Mouse (Mus musculus): ENCODE measurements at regions not wholly inside any gene's neighbourhood (a gene's known extent, or its start where the extent isn't known, plus 50 kb on each side); places are given as distances from the start of the nearest gene placed in this dataset.

- 22% methylated on average over 7 of the region's 7 CpGs for WGBS
- H3K27ac ChIP-seq (ENCODE audit: low read length) = no peak overlapping the region
- H3K4me2 ChIP-seq (replicated peaks; ENCODE audit: low read depth, low read length) = no peak overlapping the region
Observed at GRCm38 (mm10) chr3:143188931-143189330, 307.1 kb upstream of the Pkn2 start.

GRCm38 (mm10) chr3:143173971-143174370 is 292.2 kb upstream of the Pkn2 start:
- 74% methylated on average over 4 of the region's 4 CpGs for WGBS
- Histone ChIP-seq H3K4me2 (replicated peaks; ENCODE audit: low read depth, low read length) (no peak overlapping the region), H3K9ac (replicated peaks; ENCODE audit: low read depth) (no peak overlapping the region), H3K27ac (ENCODE audit: low read length) (no peak overlapping the region), H3K36me3 (ENCODE audit: insufficient read depth, low read length) (no peaks in the 10 kb centered on the region), H3K4me3 (ENCODE audit: low read depth, low read length) (no peak overlapping the region), H3K27me3 (replicated peaks; ENCODE audit: insufficient read depth, low read length) (no peaks in the 10 kb centered on the region), H3K4me1 (ENCODE audit: insufficient read depth, low read depth, low read length) (no peaks in the 10 kb centered on the region), H3K9me3 (ENCODE audit: low read length) (no peaks in the 10 kb centered on the region)
- TF ChIP-seq EP300 (IDR thresholded peaks at IDR 0.05) = no peak
- no peak for TF ChIP-seq CTCF (IDR thresholded peaks at IDR 0.05)
- ATAC-seq = no peak
- DNase-seq (ENCODE audit: low spot score) = no peak

More at GRCm38 (mm10) chr3:143188931-143189330, 307.1 kb upstream of the Pkn2 start:
- Histone ChIP-seq H3K9me3 (ENCODE audit: low read length) (no peaks in the 10 kb centered on the region), H3K4me3 (ENCODE audit: low read depth, low read length) (no peak overlapping the region), H3K36me3 (ENCODE audit: insufficient read depth, low read length) (no peaks in the 10 kb centered on the region), H3K4me1 (ENCODE audit: insufficient read depth, low read depth, low read length) (no peaks in the 10 kb centered on the region), H3K9ac (replicated peaks; ENCODE audit: low read depth) (no peak overlapping the region), H3K27me3 (replicated peaks; ENCODE audit: insufficient read depth, low read length) (no peaks in the 10 kb centered on the region)
- DNase-seq (ENCODE audit: low spot score) (no peak), ATAC-seq (no peak)
- TF ChIP-seq CTCF (IDR thresholded peaks at IDR 0.05) (no peak), EP300 (IDR thresholded peaks at IDR 0.05) (no peak)

GRCm38 (mm10) chr3:143162444-143162843 is 280.6 kb upstream of the Pkn2 start:
- DNase-seq (ENCODE audit: low spot score) (no peak), ATAC-seq (no peak)
- TF ChIP-seq EP300 (IDR thresholded peaks at IDR 0.05) (no peak), CTCF (IDR thresholded peaks at IDR 0.05) (no peak)
- Histone ChIP-seq H3K4me3 (ENCODE audit: low read depth, low read length) (no peak overlapping the region), H3K4me1 (ENCODE audit: insufficient read depth, low read depth, low read length) (no peaks in the 10 kb centered on the region), H3K9me3 (ENCODE audit: low read length) (no peaks in the 10 kb centered on the region), H3K9ac (replicated peaks; ENCODE audit: low read depth) (no peak overlapping the region), H3K4me2 (replicated peaks; ENCODE audit: low read depth, low read length) (no peak overlapping the region), H3K36me3 (ENCODE audit: insufficient read depth, low read length) (no peaks in the 10 kb centered on the region), H3K27me3 (replicated peaks; ENCODE audit: insufficient read depth, low read length) (no peaks in the 10 kb centered on the region), H3K27ac (ENCODE audit: low read length) (no peak overlapping the region)
- 79% methylated on average over 1 of the region's 1 CpGs for WGBS

- no peaks in the 10 kb centered on the region for H3K4me1 ChIP-seq (ENCODE audit: insufficient read depth, low read depth, low read length)
- no peak overlapping the region for H3K4me3 ChIP-seq (ENCODE audit: low read depth, low read length)
- H3K9me3 ChIP-seq (ENCODE audit: low read length) = no peaks in the 10 kb centered on the region
- no peak overlapping the region for H3K4me2 ChIP-seq (replicated peaks; ENCODE audit: low read depth, low read length)
- TF ChIP-seq CTCF (IDR thresholded peaks at IDR 0.05) = no peak
- WGBS = 87% methylated on average over 6 of the region's 6 CpGs
- H3K9ac ChIP-seq (replicated peaks; ENCODE audit: low read depth) = no peak overlapping the region
- H3K36me3 ChIP-seq (ENCODE audit: insufficient read depth, low read length) = no peaks in the 10 kb centered on the region
- no peak for DNase-seq (ENCODE audit: low spot score)
- H3K27me3 ChIP-seq (replicated peaks; ENCODE audit: insufficient read depth, low read length) = no peaks in the 10 kb centered on the region
- no peak overlapping the region for H3K27ac ChIP-seq (ENCODE audit: low read length)
- ATAC-seq = no peak
Observed at GRCm38 (mm10) chr3:143161993-143162392, 280.2 kb upstream of the Pkn2 start.

- Histone ChIP-seq H3K4me3 (ENCODE audit: low read depth, low read length) (no peak overlapping the region), H3K4me2 (replicated peaks; ENCODE audit: low read depth, low read length) (no peak overlapping the region), H3K9me3 (ENCODE audit: low read length) (no peaks in the 10 kb centered on the region), H3K4me1 (ENCODE audit: insufficient read depth, low read depth, low read length) (no peaks in the 10 kb centered on the region), H3K9ac (replicated peaks; ENCODE audit: low read depth) (no peak overlapping the region), H3K36me3 (ENCODE audit: insufficient read depth, low read length) (no peaks in the 10 kb centered on the region), H3K27me3 (replicated peaks; ENCODE audit: insufficient read depth, low read length) (no peaks in the 10 kb centered on the region), H3K27ac (ENCODE audit: low read length) (no peak overlapping the region)
- ATAC-seq = no peak
- 51% methylated on average over 5 of the region's 5 CpGs for WGBS
- DNase-seq (ENCODE audit: low spot score) = no peak
- TF ChIP-seq CTCF (IDR thresholded peaks at IDR 0.05) = no peak
- TF ChIP-seq EP300 (IDR thresholded peaks at IDR 0.05) = no peak
Observed at GRCm38 (mm10) chr3:143158568-143158967, 276.8 kb upstream of the Pkn2 start.

- TF ChIP-seq EP300 (IDR thresholded peaks at IDR 0.05) (no peak), CTCF (IDR thresholded peaks at IDR 0.05) (no peak)
- no peak overlapping the region for H3K4me2 ChIP-seq (replicated peaks; ENCODE audit: low read depth, low read length)
- H3K4me1 ChIP-seq (ENCODE audit: insufficient read depth, low read depth, low read length) = no peaks in the 10 kb centered on the region
- H3K36me3 ChIP-seq (ENCODE audit: insufficient read depth, low read length) = no peaks in the 10 kb centered on the region
- H3K27ac ChIP-seq (ENCODE audit: low read length) = no peak overlapping the region
- DNase-seq (ENCODE audit: low spot score) (no peak), ATAC-seq (no peak)
- H3K9me3 ChIP-seq (ENCODE audit: low read length) = no peaks in the 10 kb centered on the region
- no peak overlapping the region for H3K4me3 ChIP-seq (ENCODE audit: low read depth, low read length)
- H3K27me3 ChIP-seq (replicated peaks; ENCODE audit: insufficient read depth, low read length) = no peaks in the 10 kb centered on the region
- no peak overlapping the region for H3K9ac ChIP-seq (replicated peaks; ENCODE audit: low read depth)
Observed at GRCm38 (mm10) chr3:143156733-143157524, 275.1 kb upstream of the Pkn2 start.

Data from lung, postnatal 0 days (tissue).